Mouse (Mus musculus) lung, adult 2 months (tissue): ENCODE measurements at regions not wholly inside any gene's neighbourhood (a gene's known extent, or its start where the extent isn't known, plus 50 kb on each side); places are given as distances from the start of the nearest gene placed in this dataset.

Experiments
- CTCF ChIP-seq: fragments of 200-500 bp; IDR thresholded peaks from 2 replicates; pipeline ENCODE4 v1.5.1; 2011; ENCODE audit warnings: mild to moderate bottlenecking, low read length, control low read depth; ENCODE audit not compliant: insufficient read depth
- POLR2A ChIP-seq: fragments of 200-500 bp; IDR thresholded peaks from 2 replicates; pipeline ENCODE4 v1.6.1; 2011; ENCODE audit warnings: low read depth, mild to moderate bottlenecking, control low read depth, low read length, borderline replicate concordance; ENCODE audit errors: extremely low read depth

GRCm38 (mm10) chr5:64591792-64592191 lies 211.4 kb upstream of the Klf3 start:
- TF ChIP-seq CTCF: no peak
- no peak for TF ChIP-seq POLR2A
